Mouse (Mus musculus) midbrain, embryonic 14.5 days (tissue): ENCODE results near the gene AC161166.1. TPM values are rescaled to one million over a fixed set of nuclear protein-coding genes. Genes with fewer than 3 reads are reported as not detected.

ENCODE experiments used
- ATAC-seq: fragments of 200-750 bp; cut with Nextera tagmentation; 2 replicates; pipeline ENCODE4 v1.8.0; 2017; ENCODE audit warnings: moderate number of reproducible peaks, moderate library complexity; ENCODE audit not compliant: low FRiP score, low TSS enrichment
- DNase-seq: peaks from one replicate; pipeline ENCODE4 v3.0.0-alpha.2; 2015
- H3K27ac ChIP-seq: fragments of 300-500 bp; sonication (generic); replicated peaks from 2 replicates; pipeline ENCODE4 v1.5.1; 2014; ENCODE audit warnings: mild to moderate bottlenecking, low read depth, low read length, moderate library complexity
- H3K27me3 ChIP-seq: fragments of 300-500 bp; sonication (generic); 2 replicates; pipeline ENCODE4 v1.6.1; 2014; ENCODE audit warnings: low read length, control low read depth, mixed read lengths; ENCODE audit not compliant: control insufficient read depth, insufficient read depth
- H3K36me3 ChIP-seq: fragments of 300-500 bp; sonication (generic); 2 replicates; pipeline ENCODE4 v1.6.1; 2014; ENCODE audit warnings: low read length, control low read depth; ENCODE audit not compliant: control insufficient read depth, insufficient read depth
- H3K4me1 ChIP-seq: fragments of 300-500 bp; sonication (generic); 2 replicates; pipeline ENCODE4 v1.6.1; 2014; ENCODE audit warnings: mild to moderate bottlenecking, antibody characterized with exemption, low read length, control low read depth; ENCODE audit not compliant: control insufficient read depth, insufficient read depth
- H3K4me2 ChIP-seq: fragments of 300-500 bp; sonication (generic); 2 replicates; pipeline ENCODE4 v1.6.1; 2014; ENCODE audit warnings: mild to moderate bottlenecking, low read length, moderate library complexity
- H3K4me3 ChIP-seq: fragments of 300-500 bp; sonication (generic); replicated peaks from 2 replicates; pipeline ENCODE4 v1.5.1; 2014; ENCODE audit warnings: low read depth, low read length
- H3K9ac ChIP-seq: fragments of 300-500 bp; sonication (generic); replicated peaks from 2 replicates; pipeline ENCODE4 v1.6.1; 2014; ENCODE audit warnings: mild to moderate bottlenecking, low read length, moderate library complexity
- H3K9me3 ChIP-seq: fragments of 300-500 bp; sonication (generic); 2 replicates; pipeline ENCODE4 v1.6.1; 2016; ENCODE audit warnings: low read length, control low read depth, mixed read lengths; ENCODE audit not compliant: control insufficient read depth
- whole genome bisulfite sequencing: fragments of 180-500 bp; shearing (Covaris S2); extraction: QIAGEN DNeasy Blood & Tissue Kit; methylation state at CpG from one replicate; pipeline ENCODE4 v1.1.7; 2014; 5-methylcytosine and 5-hydroxymethylcytosine counted together
- polyA plus RNA-seq: library from polyadenylated mRNA; unstranded; fragments of >200 nt; fragmentation: Nextera tagmentation; extraction: Ambion mirVana; gene quantifications from 2 replicates; pipeline ENCODE4 v1.2.1, GENCODE M21; 2014

Gene AC161166.1
- polyA plus RNA-seq: 0.93 and 1.8 TPM in 2 replicates

DNA sequence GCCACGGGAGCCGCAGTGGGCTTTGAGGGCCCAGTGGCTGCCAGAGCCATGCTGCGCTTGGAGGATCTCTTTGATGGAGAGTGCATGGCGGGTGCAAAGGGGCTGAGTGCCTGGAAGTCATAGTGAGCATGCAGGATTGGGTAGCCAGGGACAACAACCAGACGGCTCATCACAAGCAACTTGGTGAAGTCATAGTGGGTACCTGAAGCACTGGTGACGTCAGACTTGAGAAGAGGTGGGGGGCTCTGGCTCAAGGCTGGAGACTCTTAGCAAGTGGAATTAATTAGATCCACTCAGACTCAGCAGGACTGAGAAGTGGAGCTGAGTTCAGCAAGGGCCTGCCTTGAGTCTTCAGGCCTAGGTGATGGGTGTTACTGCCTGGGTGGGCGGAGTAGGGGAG is at the start of gene AC161166.1:
Gene AC161166.1 (minus strand): TSS at position 101 of the 400 bp plus-strand sequence.
- Histone ChIP-seq H3K36me3 (peaks cover 61% of the 10 kb centered on the region), H3K27ac (no peak within 1 kb of the TSS), H3K4me1 (peaks cover 24% of the 10 kb centered on the region), H3K4me2 (no peak within 1 kb of the TSS), H3K9ac (no peak within 1 kb of the TSS), H3K9me3 (no peaks in the 10 kb centered on the region), H3K4me3 (no peak within 1 kb of the TSS), H3K27me3 (no peaks in the 10 kb centered on the region)
- ATAC-seq (no peak), DNase-seq (no peak)
- 90% methylated on average over 7 of the region's 7 CpGs for WGBS

DNA sequence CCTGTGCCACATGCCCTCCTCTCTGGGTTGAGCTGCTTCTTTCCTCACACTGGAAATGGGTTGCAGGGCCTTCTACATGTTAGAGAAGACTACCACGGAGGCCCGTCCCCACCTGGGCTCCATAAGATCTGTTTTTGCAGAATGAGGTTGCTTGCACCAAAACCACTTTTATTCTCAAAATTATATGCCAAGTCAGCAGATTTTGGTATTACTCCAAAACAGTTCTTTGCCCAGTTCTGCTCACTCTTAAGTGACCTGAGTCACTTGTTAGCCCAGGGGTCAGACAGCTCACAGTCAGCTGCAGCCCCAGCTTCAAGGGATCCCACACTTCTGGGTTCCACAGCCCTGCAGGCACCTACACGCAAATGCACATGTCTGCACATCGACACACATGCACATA is 49.2 kb upstream of the AC161166.1 start:
- H3K27ac ChIP-seq: no peak overlapping the region
- no peak overlapping the region for H3K4me2 ChIP-seq
- H3K27me3 ChIP-seq: no peaks in the 10 kb centered on the region
- H3K4me3 ChIP-seq: no peak overlapping the region
- H3K9ac ChIP-seq: no peak overlapping the region
- peaks cover 38% of the 10 kb centered on the region for H3K36me3 ChIP-seq
- no peaks in the 10 kb centered on the region for H3K4me1 ChIP-seq
- ATAC-seq (no peak), DNase-seq (no peak)
- no peaks in the 10 kb centered on the region for H3K9me3 ChIP-seq
- WGBS: 97% methylated on average over 4 of the region's 4 CpGs

GRCm38 (mm10) chr7:24555786-24556185 is 43.5 kb upstream of the AC161166.1 start:
- Histone ChIP-seq H3K9me3 (no peaks in the 10 kb centered on the region), H3K27me3 (no peaks in the 10 kb centered on the region), H3K27ac (no peak overlapping the region), H3K36me3 (peaks cover 28% of the 10 kb centered on the region; the same call in 1 of the 2 replicates), H3K9ac (no peak overlapping the region), H3K4me3 (no peak overlapping the region), H3K4me1 (no peaks in the 10 kb centered on the region), H3K4me2 (no peak overlapping the region)
- DNase-seq (no peak), ATAC-seq (no peak)
- WGBS: 93% methylated on average over 10 of the region's 10 CpGs

- no peak overlapping the region for H3K27ac ChIP-seq
- 94% methylated on average over 12 of the region's 12 CpGs for WGBS
- DNase-seq: no peak
- H3K4me1 ChIP-seq: peaks cover 6% of the 10 kb centered on the region; the same call in 1 of the 2 replicates
- peaks cover 19% of the 10 kb centered on the region; the same call in 1 of the 2 replicates for H3K36me3 ChIP-seq
- no peak for ATAC-seq
- H3K4me3 ChIP-seq: no peak overlapping the region
- H3K9me3 ChIP-seq: no peaks in the 10 kb centered on the region
- no peaks in the 10 kb centered on the region for H3K27me3 ChIP-seq
- no peak overlapping the region for H3K9ac ChIP-seq
- H3K4me2 ChIP-seq: no peak overlapping the region
Observed at GRCm38 (mm10) chr7:24551985-24552759, 39.9 kb upstream of the AC161166.1 start.

GRCm38 (mm10) chr7:24547534-24548036 is 35.3 kb upstream of the AC161166.1 start:
- Histone ChIP-seq H3K9me3 (no peaks in the 10 kb centered on the region), H3K27ac (peak overlapping the region; percentile 64), H3K27me3 (no peaks in the 10 kb centered on the region), H3K4me3 (peak overlapping the region; percentile 85), H3K4me2 (peak overlapping the region; percentile 52), H3K4me1 (peaks cover 11% of the 10 kb centered on the region; the same call in 1 of the 2 replicates), H3K9ac (peak overlapping the region; percentile 73), H3K36me3 (0 out of 2 replicates have a peak, but pooled peaks cover 8% of the 10 kb centered on the region)
- DNase-seq: no peak
- 29% methylated on average over 13 of the region's 13 CpGs for WGBS
- ATAC-seq: 0 out of 2 replicates have a peak, but pooled peaks have one; percentile 2

DNA sequence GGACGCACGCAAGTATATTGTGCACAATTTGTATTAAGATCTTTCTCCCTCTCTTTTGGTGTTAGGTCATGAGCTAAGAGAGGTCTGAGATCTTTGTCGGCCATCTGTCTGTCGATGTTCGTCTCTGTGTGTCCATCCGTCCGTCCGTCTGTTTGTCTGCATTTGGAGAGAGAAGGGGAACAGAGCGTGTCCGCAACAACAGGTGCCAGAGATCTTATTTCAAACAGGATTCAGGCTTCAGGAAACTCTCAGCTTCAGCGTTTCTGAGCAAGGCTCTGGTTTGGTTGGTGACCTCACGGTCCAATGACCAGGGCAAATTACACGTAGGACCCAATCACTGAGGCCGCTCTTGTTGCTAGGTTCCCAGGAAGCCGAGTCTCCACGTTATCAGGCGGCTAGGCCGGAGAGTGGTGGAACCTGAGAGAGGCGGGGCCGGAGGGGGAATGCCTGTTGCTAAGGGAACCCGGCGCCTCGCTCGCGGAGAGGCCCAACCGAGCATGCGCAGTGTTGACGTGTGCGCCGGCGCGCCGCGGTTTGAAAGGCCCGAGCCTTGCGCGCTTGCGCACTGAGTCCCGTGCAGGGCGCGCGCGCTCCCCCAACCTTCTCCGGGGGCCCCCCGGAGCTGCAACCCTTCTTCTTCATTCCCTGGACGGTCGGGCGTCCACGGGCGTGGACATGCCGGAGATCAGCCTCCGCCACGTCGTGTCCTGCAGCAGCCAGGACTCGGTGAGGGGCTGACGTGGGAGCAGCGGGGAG is 34.6 kb upstream of the AC161166.1 start:
- peak overlapping the region; percentile 85 for H3K4me3 ChIP-seq
- H3K4me2 ChIP-seq: peak overlapping the region; percentile 52
- peaks cover 11% of the 10 kb centered on the region; the same call in 1 of the 2 replicates for H3K4me1 ChIP-seq
- H3K9ac ChIP-seq: peak overlapping the region; percentile 73
- H3K36me3 ChIP-seq: 0 out of 2 replicates have a peak, but pooled peaks cover 6% of the 10 kb centered on the region
- ATAC-seq (peak; percentile 96), DNase-seq (peak; percentile 100)
- H3K27ac ChIP-seq: peak overlapping the region; percentile 64
- WGBS: under 1% methylated on average over 57 of the region's 57 CpGs
- no peaks in the 10 kb centered on the region for H3K27me3 ChIP-seq
- H3K9me3 ChIP-seq: no peaks in the 10 kb centered on the region

- H3K4me3 ChIP-seq: peak within 1 kb of the TSS; percentile 85
- 0 out of 2 replicates have a peak, but pooled peaks cover 6% of the 10 kb centered on the region for H3K36me3 ChIP-seq
- H3K4me2 ChIP-seq: peak within 1 kb of the TSS; percentile 52
- no peaks in the 10 kb centered on the region for H3K9me3 ChIP-seq
- no peaks in the 10 kb centered on the region for H3K27me3 ChIP-seq
- DNase-seq: no peak
- ATAC-seq: peak; percentile 6
- H3K9ac ChIP-seq: peak within 1 kb of the TSS; percentile 73
- peaks cover 11% of the 10 kb centered on the region; the same call in 1 of the 2 replicates for H3K4me1 ChIP-seq
- peak within 1 kb of the TSS; percentile 64 for H3K27ac ChIP-seq
- WGBS: 39% methylated on average over 13 of the region's 13 CpGs
Observed at GRCm38 (mm10) chr7:24546068-24546614, 33.9 kb upstream of the AC161166.1 start, which contains the start of the genes Pinlyp and Xrcc1. TSS of gene Pinlyp (minus strand) at chr7:24546118. TSS of gene Xrcc1 (plus strand) at chr7:24546289.

DNA sequence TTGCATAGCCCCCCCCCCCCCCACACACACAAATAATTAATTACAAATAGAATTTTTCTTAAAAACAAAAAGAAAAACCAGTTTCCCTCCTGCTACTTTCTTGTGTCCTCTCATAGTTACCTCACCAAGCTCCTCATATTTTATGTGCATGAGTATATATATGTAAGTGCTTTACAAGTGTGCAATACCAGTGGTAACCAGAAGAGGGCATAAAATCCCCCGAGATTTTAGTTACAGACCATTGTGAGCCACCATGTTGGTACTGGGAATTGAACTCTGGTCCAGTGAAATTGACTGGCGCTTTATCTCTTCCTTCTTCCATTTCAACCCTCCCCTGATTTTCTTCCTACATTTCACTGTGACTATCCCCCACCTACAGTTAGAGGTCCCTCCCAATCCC is 32.3 kb upstream of the AC161166.1 start:
- no peak overlapping the region for H3K27ac ChIP-seq
- no peak for DNase-seq
- no peak overlapping the region for H3K9ac ChIP-seq
- ATAC-seq: no peak
- H3K9me3 ChIP-seq: no peaks in the 10 kb centered on the region
- WGBS: 88% methylated on average over 2 of the region's 2 CpGs
- 0 out of 2 replicates have a peak, but pooled peaks cover 4% of the 10 kb centered on the region for H3K36me3 ChIP-seq
- peaks cover 11% of the 10 kb centered on the region; the same call in 1 of the 2 replicates for H3K4me1 ChIP-seq
- no peaks in the 10 kb centered on the region for H3K27me3 ChIP-seq
- no peak overlapping the region for H3K4me3 ChIP-seq
- H3K4me2 ChIP-seq: no peak overlapping the region
